Comparison of ENCODE assay signal across 13 mouse cellular contexts in genomic region chr10:83153887-83154286, GRCm38 (mm10).
DNase-seq lines count a peak whose midpoint lies in the region; ATAC-seq and TF ChIP-seq lines count a peak whose summit lies in the region.
"Had no signal": no experiment of that assay in that cellular context is flagged by ENCODE, and none has a peak within 500 bp of the region (broad histone marks: within the 10 kb centered on the region; RNA-seq: fewer than 3 reads in every experiment).

No protein-coding gene starts in this region.

- peaks cover 2% of the 10 kb centered on the region; the same call in 1 of the 2 replicates for H3K36me3 ChIP-seq in erythroblast, embryonic 14.5 days (ENCODE audit: control insufficient read depth)
- no peaks in the 10 kb centered on the region for H3K36me3 ChIP-seq in liver, postnatal 0 days (replicated peaks; ENCODE audit: insufficient read depth, low read length)
- H3K36me3 ChIP-seq in intestine, postnatal 0 days (ENCODE audit: control insufficient read depth, insufficient read depth), result no peaks in the 10 kb centered on the region
- no peaks in the 10 kb centered on the region for H3K36me3 ChIP-seq in hindbrain, embryonic 11.5 days (ENCODE audit: control insufficient read depth, insufficient read depth, low read length)
- H3K36me3 ChIP-seq: heart, embryonic 15.5 days had no signal

- H3K4me2 ChIP-seq in liver, postnatal 0 days (ENCODE audit: low read depth, low read length), result peak overlapping the region; percentile 50; the same call in 1 of the 2 replicates
- no peak overlapping the region for H3K4me2 ChIP-seq in intestine, postnatal 0 days (replicated peaks; ENCODE audit: low read depth)
- H3K4me2 ChIP-seq in hindbrain, embryonic 11.5 days (replicated peaks; ENCODE audit: low read depth, low read length), result no peak overlapping the region
- H3K4me2 ChIP-seq: heart, embryonic 15.5 days; neural tube, embryonic 13.5 days had no signal

- DNase-seq in monocyte, adult 2 months (ENCODE audit: low read depth in 1 of 2, low spot score in 2 of 2), result peak; percentile 4 to 30
- peak; percentile 54 for DNase-seq in liver, postnatal 0 days
- DNase-seq in thymus, postnatal 36 days, result peak; percentile 33 to 57
- no peak for DNase-seq in adrenal gland, adult (ENCODE audit: inconsistent age in 2 of 2, low spot score in 1 of 2)
- DNase-seq in hindbrain, embryonic 11.5 days (ENCODE audit: low spot score), result no peak
- DNase-seq: kidney, adult 18-20 months had no signal

- H3K4me3 ChIP-seq in erythroblast, embryonic 14.5 days (replicated peaks), result peak overlapping the region; percentile 53
- H3K4me3 ChIP-seq in liver, postnatal 0 days (ENCODE audit: low read depth, low read length), result 0 out of 2 replicates have a peak overlapping the region, but pooled peaks have one; percentile 8
- H3K4me3 ChIP-seq in intestine, postnatal 0 days (ENCODE audit: low read depth, low read length), result no peak overlapping the region
- H3K4me3 ChIP-seq in hindbrain, embryonic 11.5 days (ENCODE audit: low read depth, low read length), result no peak overlapping the region
- H3K4me3 ChIP-seq: heart, embryonic 15.5 days; megakaryocyte, embryonic 14.5 days; neural tube, embryonic 13.5 days had no signal

- TF ChIP-seq EP300 in liver, postnatal 0 days (IDR thresholded peaks at IDR 0.05; ENCODE audit: low read depth), result 0 out of 2 replicates have a peak, but pooled peaks have one; percentile 31

- 42% methylated on average over 9 of the region's 9 CpGs for WGBS in liver, postnatal 0 days (ENCODE audit: insufficient replicate concordance)
- WGBS in intestine, postnatal 0 days, result 77% methylated on average over 9 of the region's 9 CpGs
- 86% methylated on average over 9 of the region's 9 CpGs for WGBS in hindbrain, embryonic 11.5 days

- ATAC-seq in monocyte, adult 5-6 weeks (replicated peaks; ENCODE audit: insufficient number of reproducible peaks, low FRiP score, low TSS enrichment, poor library complexity, severe bottlenecking), result no peak
- ATAC-seq in liver, postnatal 0 days, result peak; percentile 66
- no peak for ATAC-seq in intestine, postnatal 0 days
- ATAC-seq in hindbrain, embryonic 11.5 days (ENCODE audit: low FRiP score), result no peak

- peaks cover 56% of the 10 kb centered on the region for H3K4me1 ChIP-seq in erythroblast, embryonic 14.5 days (ENCODE audit: control insufficient read depth)
- peaks cover 12% of the 10 kb centered on the region for H3K4me1 ChIP-seq in liver, postnatal 0 days (ENCODE audit: insufficient read depth)
- 0 out of 2 replicates have a peak, but pooled peaks cover 2% of the 10 kb centered on the region for H3K4me1 ChIP-seq in intestine, postnatal 0 days (replicated peaks; ENCODE audit: control insufficient read depth, insufficient read depth, low read length)
- no peaks in the 10 kb centered on the region for H3K4me1 ChIP-seq in hindbrain, embryonic 11.5 days (replicated peaks; ENCODE audit: control insufficient read depth, insufficient read depth, low read length)

- H3K27me3 ChIP-seq in erythroblast, embryonic 14.5 days (ENCODE audit: control insufficient read depth), result no peaks in the 10 kb centered on the region
- no peaks in the 10 kb centered on the region for H3K27me3 ChIP-seq in liver, postnatal 0 days (ENCODE audit: insufficient read depth, low read length)
- no peaks in the 10 kb centered on the region for H3K27me3 ChIP-seq in intestine, postnatal 0 days (replicated peaks; ENCODE audit: control insufficient read depth, insufficient read depth, low read length)
- no peaks in the 10 kb centered on the region for H3K27me3 ChIP-seq in hindbrain, embryonic 11.5 days (ENCODE audit: control insufficient read depth, insufficient read depth, low read length)
- H3K27me3 ChIP-seq: CH12.LX; heart, embryonic 15.5 days; neural tube, embryonic 13.5 days had no signal

- peak overlapping the region; percentile 57; the same call in 1 of the 2 replicates for H3K27ac ChIP-seq in liver, postnatal 0 days (ENCODE audit: low read depth)
- H3K27ac ChIP-seq in intestine, postnatal 0 days (ENCODE audit: low read depth, low read length), result no peak overlapping the region
- no peak overlapping the region for H3K27ac ChIP-seq in hindbrain, embryonic 11.5 days (ENCODE audit: low read depth, low read length)
- H3K27ac ChIP-seq: heart, embryonic 15.5 days; neural tube, embryonic 13.5 days had no signal

- TF ChIP-seq CTCF in liver, postnatal 0 days (IDR thresholded peaks at IDR 0.05; ENCODE audit: low read depth), result no peak
- no peak for TF ChIP-seq CTCF in intestine, postnatal 0 days (IDR thresholded peaks at IDR 0.05; ENCODE audit: low read depth)

- no peak overlapping the region for H3K9ac ChIP-seq in liver, postnatal 0 days (replicated peaks)
- no peak overlapping the region for H3K9ac ChIP-seq in intestine, postnatal 0 days (ENCODE audit: low read depth, low read length)
- H3K9ac ChIP-seq in hindbrain, embryonic 11.5 days (ENCODE audit: low read depth, low read length), result no peak overlapping the region
- H3K9ac ChIP-seq: heart, embryonic 15.5 days; neural tube, embryonic 13.5 days had no signal

- no peaks in the 10 kb centered on the region for H3K9me3 ChIP-seq in erythroblast, embryonic 14.5 days (ENCODE audit: control insufficient read depth, low read length)
- H3K9me3 ChIP-seq in liver, postnatal 0 days (ENCODE audit: low read length), result no peaks in the 10 kb centered on the region
- H3K9me3 ChIP-seq in intestine, postnatal 0 days (ENCODE audit: control insufficient read depth), result no peaks in the 10 kb centered on the region
- no peaks in the 10 kb centered on the region for H3K9me3 ChIP-seq in hindbrain, embryonic 11.5 days (ENCODE audit: control insufficient read depth, low read length)
- H3K9me3 ChIP-seq: heart, embryonic 15.5 days; neural tube, embryonic 13.5 days had no signal

Comparison
In these comparisons a context has a peak if more than half of its experiments do, and no peak if none do; other contexts are left out.
1. DNase-seq: peak in monocyte, adult 2 months (2 of 2), liver, postnatal 0 days (single experiment) and thymus, postnatal 36 days (2 of 2); none in adrenal gland, adult (0 of 2) and hindbrain, embryonic 11.5 days (single experiment).
2. H3K4me3 ChIP-seq: peak in erythroblast, embryonic 14.5 days (single experiment) and liver, postnatal 0 days (single experiment); none in intestine, postnatal 0 days (single experiment) and hindbrain, embryonic 11.5 days (single experiment).